ENCODE assay signal across 8 mouse cellular contexts in the genomic region with DNA sequence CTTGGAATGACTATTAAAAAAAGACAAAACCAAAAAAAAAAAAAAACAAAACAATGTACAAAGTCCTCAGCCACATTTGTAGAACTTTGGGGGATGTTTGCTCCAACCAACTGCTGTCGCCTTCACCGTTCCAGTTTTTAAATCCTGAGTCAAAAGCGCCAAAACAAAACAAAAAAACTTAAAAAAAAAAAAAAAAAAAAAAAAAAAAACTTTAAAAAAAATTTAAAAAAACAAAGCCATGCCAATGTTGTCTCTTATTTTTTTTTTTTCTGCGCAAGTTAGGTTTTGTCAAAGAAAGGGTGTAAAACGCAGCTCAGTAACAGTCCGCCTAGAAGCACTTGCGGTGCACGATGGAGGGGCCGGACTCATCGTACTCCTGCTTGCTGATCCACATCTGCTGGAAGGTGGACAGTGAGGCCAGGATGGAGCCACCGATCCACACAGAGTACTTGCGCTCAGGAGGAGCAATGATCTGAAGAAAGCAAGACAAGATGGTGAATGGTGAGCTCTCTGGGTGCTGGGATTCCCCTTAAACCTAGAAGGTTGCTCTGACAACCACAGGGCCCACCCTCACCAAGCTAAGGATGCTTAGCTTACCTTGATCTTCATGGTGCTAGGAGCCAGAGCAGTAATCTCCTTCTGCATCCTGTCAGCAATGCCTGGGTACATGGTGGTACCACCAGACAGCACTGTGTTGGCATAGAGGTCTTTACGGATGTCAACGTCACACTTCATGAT. TPM values are rescaled to one million over a fixed set of nuclear protein-coding genes. Genes with fewer than 3 reads are reported as not detected.
A peak's percentile ranks its signal among the peaks of the same experiment; 100 is the strongest.
DNase-seq lines count a peak whose midpoint lies in the region; ATAC-seq and TF ChIP-seq lines count a peak whose summit lies in the region.

No protein-coding gene starts in this region.

- TF ChIP-seq CTCF in bone marrow macrophage, adult 2 months (IDR thresholded peaks at IDR 0.05; ENCODE audit: low read depth, low read length), result no peak

- TF ChIP-seq POLR2A in bone marrow macrophage, adult 2 months (IDR thresholded peaks at IDR 0.05; ENCODE audit: borderline replicate concordance, low read depth, low read length), result no peak

- H3K4me2 ChIP-seq in lung, embryonic 15.5 days, result peak overlapping the region; percentile 72
- peak overlapping the region; percentile 91 for H3K4me2 ChIP-seq in hindbrain, embryonic 12.5 days (replicated peaks)
- H3K4me2 ChIP-seq in midbrain, embryonic 12.5 days (replicated peaks), result peak overlapping the region; percentile 78

- H3K27ac ChIP-seq in lung, embryonic 15.5 days, result peak overlapping the region; percentile 100
- H3K27ac ChIP-seq in bone marrow macrophage, adult 2 months (ENCODE audit: insufficient read depth, low read depth, low read length), result no peak overlapping the region
- H3K27ac ChIP-seq in hindbrain, embryonic 12.5 days, result peak overlapping the region; percentile 100
- H3K27ac ChIP-seq in midbrain, embryonic 12.5 days (replicated peaks), result peak overlapping the region; percentile 100

- peaks cover 66% of the 10 kb centered on the region for H3K36me3 ChIP-seq in lung, embryonic 15.5 days
- H3K36me3 ChIP-seq in hindbrain, embryonic 12.5 days, result peaks cover 62% of the 10 kb centered on the region
- H3K36me3 ChIP-seq in midbrain, embryonic 12.5 days, result peaks cover 64% of the 10 kb centered on the region

- WGBS in lung, embryonic 15.5 days, result 71% methylated on average over 14 of the region's 14 CpGs
- 84% methylated on average over 14 of the region's 14 CpGs for WGBS in hindbrain, embryonic 12.5 days
- 90% methylated on average over 14 of the region's 14 CpGs for WGBS in midbrain, embryonic 12.5 days

- DNase-seq in lung, adult 18-20 months, result no peak
- DNase-seq in urinary bladder, adult 2 months (ENCODE audit: low spot score), result no peak
- DNase-seq in frontal cortex, postnatal 36 days (ENCODE audit: low spot score in 2 of 2), result no peak

- H3K4me1 ChIP-seq in lung, embryonic 15.5 days, result peaks cover 45% of the 10 kb centered on the region
- H3K4me1 ChIP-seq in bone marrow macrophage, adult 2 months (ENCODE audit: control insufficient read depth, insufficient read depth, low read length), result peaks cover 15% of the 10 kb centered on the region
- H3K4me1 ChIP-seq in hindbrain, embryonic 12.5 days, result peaks cover 43% of the 10 kb centered on the region
- H3K4me1 ChIP-seq in midbrain, embryonic 12.5 days, result peaks cover 38% of the 10 kb centered on the region

- no peak for ATAC-seq in lung, embryonic 15.5 days (ENCODE audit: borderline replicate concordance, extremely low read depth, low FRiP score, low TSS enrichment)
- no peak for ATAC-seq in hindbrain, embryonic 12.5 days (ENCODE audit: low FRiP score)
- no peak for ATAC-seq in midbrain, embryonic 12.5 days (ENCODE audit: low FRiP score, low read depth)
- no peak for ATAC-seq in megakaryocyte progenitor cell, adult 5-6 weeks (replicated peaks; ENCODE audit: poor library complexity)

- H3K27me3 ChIP-seq in lung, embryonic 15.5 days, result no peaks in the 10 kb centered on the region
- no peaks in the 10 kb centered on the region for H3K27me3 ChIP-seq in hindbrain, embryonic 12.5 days
- no peaks in the 10 kb centered on the region for H3K27me3 ChIP-seq in midbrain, embryonic 12.5 days

- peak overlapping the region; percentile 100 for H3K9ac ChIP-seq in lung, embryonic 15.5 days
- H3K9ac ChIP-seq in hindbrain, embryonic 12.5 days, result peak overlapping the region; percentile 100
- H3K9ac ChIP-seq in midbrain, embryonic 12.5 days (replicated peaks), result no peak overlapping the region

- H3K4me3 ChIP-seq in lung, embryonic 15.5 days, result peak overlapping the region; percentile 90
- H3K4me3 ChIP-seq in bone marrow macrophage, adult 2 months (ENCODE audit: insufficient read depth, low read length), result peak overlapping the region; percentile 99
- H3K4me3 ChIP-seq in hindbrain, embryonic 12.5 days, result peak overlapping the region; percentile 97
- H3K4me3 ChIP-seq in midbrain, embryonic 12.5 days, result peak overlapping the region; percentile 90

- H3K9me3 ChIP-seq in lung, embryonic 15.5 days, result no peaks in the 10 kb centered on the region
- H3K9me3 ChIP-seq in hindbrain, embryonic 12.5 days (replicated peaks), result no peaks in the 10 kb centered on the region
- no peaks in the 10 kb centered on the region for H3K9me3 ChIP-seq in midbrain, embryonic 12.5 days

RNA-seq across cellular contexts. Expression of a gene that starts 2.9 kb away (rescaled TPM):
- 15,606 and 16,851 TPM in 2 replicates for polyA plus RNA-seq in lung, embryonic 15.5 days (2015; fragmentation: Nextera tagmentation; extraction: Ambion mirVana)
- polyA plus RNA-seq in bone marrow macrophage, adult 2 months (2012; ENCODE audit: insufficient read depth, insufficient read length, missing spikeins), result 8,885 and 10,895 TPM in 2 replicates
- polyA plus RNA-seq in hindbrain, embryonic 12.5 days (2016; fragmentation: Nextera tagmentation; extraction: Ambion mirVana), result 14,392 and 16,600 TPM in 2 replicates
- polyA plus RNA-seq in midbrain, embryonic 12.5 days (2016; fragmentation: Nextera tagmentation; extraction: Ambion mirVana), result 12,547 and 14,098 TPM in 2 replicates
- 5,740 and 7,458 TPM in 2 replicates for polyA plus RNA-seq in urinary bladder, adult 2 months (2012; rRNA removed)
- 5,014 and 5,318 TPM in 2 replicates for total RNA-seq in megakaryocyte progenitor cell, adult 5-6 weeks (2015)
- 3,372 and 3,558 TPM in 2 replicates for total RNA-seq in megakaryocyte progenitor cell, adult 5-6 weeks (2017)

RNA-seq across cellular contexts. Expression of a gene that starts 8.4 kb away (rescaled TPM):
- 11.1 and 13.5 TPM in 2 replicates for polyA plus RNA-seq in lung, embryonic 15.5 days (2015; fragmentation: Nextera tagmentation; extraction: Ambion mirVana)
- polyA plus RNA-seq in bone marrow macrophage, adult 2 months (2012; ENCODE audit: insufficient read depth, insufficient read length, missing spikeins), result 9.0 and 12.5 TPM in 2 replicates
- 24.6 and 26.9 TPM in 2 replicates for polyA plus RNA-seq in hindbrain, embryonic 12.5 days (2016; fragmentation: Nextera tagmentation; extraction: Ambion mirVana)
- 27.7 and 28.9 TPM in 2 replicates for polyA plus RNA-seq in midbrain, embryonic 12.5 days (2016; fragmentation: Nextera tagmentation; extraction: Ambion mirVana)
- 7.0 and 8.4 TPM in 2 replicates for polyA plus RNA-seq in urinary bladder, adult 2 months (2012; rRNA removed)
- 1.9 and 2.2 TPM in 2 replicates for total RNA-seq in megakaryocyte progenitor cell, adult 5-6 weeks (2015)
- 2.4 and 2.6 TPM in 2 replicates for total RNA-seq in megakaryocyte progenitor cell, adult 5-6 weeks (2017)

RNA-seq across cellular contexts. Expression of a gene that starts 56.5 kb away (rescaled TPM):
- 240 and 246 TPM in 2 replicates for polyA plus RNA-seq in lung, embryonic 15.5 days (2015; fragmentation: Nextera tagmentation; extraction: Ambion mirVana)
- 2.4 and 3.2 TPM in 2 replicates for polyA plus RNA-seq in bone marrow macrophage, adult 2 months (2012; ENCODE audit: insufficient read depth, insufficient read length, missing spikeins)
- 699 and 764 TPM in 2 replicates for polyA plus RNA-seq in hindbrain, embryonic 12.5 days (2016; fragmentation: Nextera tagmentation; extraction: Ambion mirVana)
- polyA plus RNA-seq in midbrain, embryonic 12.5 days (2016; fragmentation: Nextera tagmentation; extraction: Ambion mirVana), result 707 and 742 TPM in 2 replicates
- 63.4 and 69.0 TPM in 2 replicates for polyA plus RNA-seq in urinary bladder, adult 2 months (2012; rRNA removed)
- 0.20 TPM in 1 of 2 replicates, not detected in the other for total RNA-seq in megakaryocyte progenitor cell, adult 5-6 weeks (2015)
- total RNA-seq in megakaryocyte progenitor cell, adult 5-6 weeks (2017), result 0.10 TPM in 1 of 2 replicates, not detected in the other

Comparison
In these comparisons a context has a peak if more than half of its experiments do, and no peak if none do; other contexts are left out.
1. RNA of a gene that starts 56.5 kb away (polyA plus RNA-seq): 707 to 742 TPM in midbrain, embryonic 12.5 days, 699 to 764 TPM in hindbrain, embryonic 12.5 days, 240 to 246 TPM in lung, embryonic 15.5 days and 63.4 to 69.0 TPM in urinary bladder, adult 2 months; 2.4 to 3.2 TPM in bone marrow macrophage, adult 2 months; every median in the first group is over 10 times any median in the second.
2. Peak in every context shown above with its lines, with median percentiles within 50 percentile points of each other: H3K4me2 ChIP-seq and H3K4me3 ChIP-seq.